Mouse (Mus musculus) brain, embryonic 18.5 days (tissue): ENCODE data around the gene Bcar1.

ENCODE experiments used
- DNase-seq: peaks from one replicate; pipeline ENCODE4 v3.0.0-alpha.2; 2012; ENCODE audit warnings: low read depth, low spot score

Bcar1 gene

DNA sequence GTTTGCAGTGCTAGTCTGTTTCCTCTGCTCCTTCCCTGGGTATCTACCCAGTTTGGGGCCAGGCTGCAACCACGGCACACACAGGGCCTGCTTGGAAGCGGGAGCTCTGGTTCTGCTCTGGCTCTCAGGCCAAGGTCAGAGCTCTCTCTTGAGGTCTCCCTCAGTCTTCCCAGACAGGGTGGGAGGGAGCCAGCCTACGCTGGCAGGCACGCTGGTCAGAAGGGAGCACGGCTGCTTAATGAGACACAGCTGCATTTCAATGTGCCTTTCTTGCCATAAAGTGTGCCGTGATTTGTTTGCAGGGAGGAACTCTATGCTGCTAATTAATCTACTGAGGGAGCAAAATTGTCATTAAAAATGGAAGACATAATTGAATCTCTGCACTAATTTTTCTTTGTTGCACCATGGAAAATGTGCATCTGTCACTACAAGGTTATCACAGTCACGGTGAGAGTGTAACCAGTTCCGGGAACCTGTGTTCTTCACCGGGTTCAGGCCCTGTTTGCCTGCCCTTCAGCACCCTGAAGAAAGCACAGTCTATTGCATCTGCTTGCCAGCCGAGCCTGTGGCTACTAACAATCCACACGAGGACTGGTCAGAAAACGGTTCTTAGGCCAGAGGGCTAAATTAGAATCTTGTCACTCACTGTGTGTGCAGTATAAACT is 26.3 kb upstream of the Bcar1 start:
- DNase-seq = no peak

DNA sequence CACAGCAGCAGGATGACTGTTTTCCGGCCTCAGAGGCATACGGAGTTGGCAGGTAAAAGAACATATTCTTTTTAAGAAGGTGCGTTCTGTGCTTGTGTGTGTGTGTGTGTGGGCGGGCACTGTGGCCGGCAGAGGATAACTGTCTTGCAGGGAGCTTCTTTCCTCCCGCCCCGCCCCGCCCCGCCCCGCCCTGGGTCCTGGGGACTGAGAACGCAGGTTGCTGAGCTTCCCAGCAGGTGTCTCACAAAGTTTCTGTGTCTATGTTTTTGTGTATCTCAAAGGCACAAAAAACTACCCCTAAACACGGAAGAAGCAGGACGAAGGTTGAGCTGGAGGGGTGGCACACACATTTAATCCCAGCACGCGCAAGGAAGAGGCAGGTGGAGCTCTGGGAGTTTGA is 25.7 kb upstream of the Bcar1 start:
- DNase-seq = no peak

DNA sequence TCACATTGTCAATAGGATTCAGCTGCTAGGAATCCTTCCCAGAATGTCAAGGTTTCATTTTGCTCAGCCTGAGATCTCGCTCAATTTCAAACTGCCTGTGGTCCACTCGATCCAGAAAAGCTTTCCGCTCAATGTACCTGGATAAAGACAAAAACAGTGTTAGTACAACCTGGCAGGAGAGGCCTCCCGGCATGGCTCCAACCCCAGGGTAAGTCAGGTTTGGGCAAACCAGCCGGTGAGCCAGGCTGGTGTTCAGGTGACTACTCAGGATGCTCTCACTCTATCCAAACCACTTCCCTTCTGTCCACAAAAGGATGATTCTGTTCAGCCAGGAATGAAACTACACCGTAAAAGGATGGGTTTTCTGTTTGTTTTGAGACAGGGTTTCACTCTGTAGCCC is 25.0 kb upstream of the Bcar1 start:
- no peak for DNase-seq

DNA sequence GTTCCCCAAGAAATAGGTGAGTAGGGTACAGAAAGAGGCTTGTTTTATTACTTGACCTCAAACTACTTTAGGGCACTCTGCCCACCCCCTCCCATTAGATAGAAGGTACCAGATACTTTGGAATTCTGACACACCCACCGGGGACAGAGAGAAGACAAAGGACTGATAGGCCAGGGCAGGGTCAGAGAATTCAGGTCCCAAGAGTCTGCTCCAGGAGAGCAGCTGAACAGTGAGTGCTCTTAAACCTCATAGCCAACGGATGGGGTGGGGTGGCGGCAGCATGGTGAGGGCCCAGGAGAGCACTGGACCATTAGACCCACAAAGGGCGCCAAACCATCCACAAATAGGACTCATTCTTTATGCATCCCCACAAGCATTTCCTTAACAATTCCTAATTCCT is 22.0 kb upstream of the Bcar1 start:
- no peak for DNase-seq

DNA sequence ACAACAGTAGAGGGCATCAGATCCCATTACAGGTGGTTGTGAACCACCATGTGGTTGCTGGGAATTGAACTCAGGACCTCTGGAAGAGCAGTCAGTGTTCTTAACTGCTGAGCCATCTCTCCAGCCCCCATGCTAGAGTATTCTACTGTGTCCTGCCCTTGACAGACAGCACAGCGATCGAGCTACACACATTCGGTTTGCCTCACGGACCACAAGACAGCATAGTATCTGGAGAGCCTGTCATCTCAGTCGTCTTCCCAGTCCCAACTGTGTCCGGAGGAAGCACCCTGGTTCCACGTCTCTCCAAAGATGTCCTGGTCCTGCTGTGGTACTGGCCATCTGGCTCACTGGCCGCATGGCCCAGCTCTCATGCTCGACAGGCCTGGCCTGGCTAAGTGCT is 21.5 kb upstream of the Bcar1 start:
- no peak for DNase-seq

DNA sequence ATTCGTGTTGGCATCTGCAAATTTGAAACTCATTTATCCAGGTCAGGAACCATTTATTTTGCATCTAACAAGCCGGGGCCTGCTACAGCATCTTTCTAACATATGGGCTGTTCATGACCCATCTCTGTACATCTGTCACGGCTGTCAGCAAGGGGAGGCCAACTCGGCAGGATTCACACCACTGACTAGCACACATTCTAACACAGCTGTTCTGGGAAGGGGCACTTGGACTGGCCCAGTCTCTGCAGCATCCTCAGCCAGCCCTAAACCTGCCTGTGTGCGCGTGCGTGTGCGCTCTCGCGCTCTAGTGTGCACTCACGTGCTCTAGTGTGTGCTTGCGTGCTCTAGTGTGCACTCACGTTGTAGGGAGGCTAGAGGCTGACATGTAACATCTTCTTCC is 17.1 kb upstream of the Bcar1 start:
- DNase-seq = no peak

DNA sequence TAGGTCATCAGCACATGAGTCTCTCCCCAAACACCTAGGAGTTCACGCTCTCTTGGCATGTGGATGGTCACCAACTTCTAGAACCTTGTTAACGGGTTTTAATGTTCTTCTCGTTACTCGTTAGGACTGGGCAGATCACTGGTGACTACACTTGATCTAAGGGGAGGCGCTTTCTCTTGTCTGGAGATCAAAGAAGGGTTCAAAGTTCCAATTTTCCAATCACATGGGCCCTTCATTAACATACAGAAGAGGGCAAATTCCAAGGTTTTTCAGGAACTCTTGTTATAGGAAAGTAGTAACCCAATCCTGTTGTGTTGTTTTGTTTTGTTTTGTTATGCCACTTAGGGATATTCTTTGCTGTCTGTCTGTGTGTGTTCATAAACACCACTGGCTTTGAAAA is 15.2 kb upstream of the Bcar1 start:
- DNase-seq = no peak

DNA sequence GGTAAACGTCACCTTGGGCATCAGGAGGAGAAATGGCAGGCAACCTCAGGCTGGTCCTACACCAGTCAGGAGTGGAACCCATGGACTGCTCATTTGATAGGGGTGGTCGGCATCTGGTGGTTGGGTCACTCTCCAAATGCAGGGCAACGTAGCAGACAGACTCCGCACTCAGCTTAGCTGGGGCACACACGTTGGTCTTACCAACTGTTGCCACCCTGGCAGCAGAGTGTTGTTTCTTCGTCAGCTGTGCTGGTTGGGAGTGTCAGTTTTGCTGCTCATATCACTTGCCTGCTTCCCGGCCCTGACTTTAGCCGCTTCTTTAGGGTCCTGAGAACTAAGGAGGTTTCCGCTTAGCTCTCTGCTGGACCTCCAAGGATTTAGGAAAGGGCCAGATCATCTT is 14.0 kb upstream of the Bcar1 start:
- no peak for DNase-seq

DNA sequence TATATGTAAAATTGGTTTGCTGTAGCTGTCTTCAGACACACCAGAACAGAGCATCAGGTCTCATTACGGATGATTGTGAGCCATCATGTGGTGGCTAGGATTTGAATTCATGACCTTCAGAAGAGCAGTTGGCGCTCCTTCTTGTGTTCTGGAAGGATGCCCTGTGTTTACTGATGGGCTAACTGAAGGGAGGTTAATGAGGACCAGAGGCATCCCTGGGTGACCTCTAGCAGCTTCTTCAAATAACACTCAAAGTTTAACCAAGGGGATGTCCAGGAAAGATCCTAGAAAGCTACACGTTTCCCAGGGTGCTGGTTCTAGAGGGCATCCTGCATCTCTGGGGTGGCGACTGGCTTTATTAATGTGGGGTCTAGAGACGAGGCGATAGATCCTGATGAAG is 11.1 kb upstream of the Bcar1 start:
- DNase-seq = no peak

DNA sequence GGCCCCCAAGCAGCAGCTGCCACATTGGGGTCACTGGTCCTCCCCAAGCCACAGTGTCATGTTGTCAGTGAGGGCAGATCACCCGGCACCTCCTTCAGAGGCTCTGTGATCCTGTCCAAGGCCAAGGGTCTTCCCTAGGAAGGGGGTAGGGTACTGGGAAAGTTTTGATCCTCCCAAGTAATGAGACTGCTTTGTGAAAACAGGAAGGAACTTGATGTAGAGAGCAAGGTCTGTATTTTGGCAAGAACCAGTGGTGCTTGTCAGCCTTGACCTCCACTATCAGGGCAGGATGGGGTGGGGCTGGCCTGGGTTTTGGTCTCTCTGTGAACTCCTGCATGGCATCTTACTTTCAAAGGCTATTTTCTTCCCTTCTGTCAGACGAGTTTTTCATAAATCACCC is 10.5 kb upstream of the Bcar1 start:
- DNase-seq = no peak

DNA sequence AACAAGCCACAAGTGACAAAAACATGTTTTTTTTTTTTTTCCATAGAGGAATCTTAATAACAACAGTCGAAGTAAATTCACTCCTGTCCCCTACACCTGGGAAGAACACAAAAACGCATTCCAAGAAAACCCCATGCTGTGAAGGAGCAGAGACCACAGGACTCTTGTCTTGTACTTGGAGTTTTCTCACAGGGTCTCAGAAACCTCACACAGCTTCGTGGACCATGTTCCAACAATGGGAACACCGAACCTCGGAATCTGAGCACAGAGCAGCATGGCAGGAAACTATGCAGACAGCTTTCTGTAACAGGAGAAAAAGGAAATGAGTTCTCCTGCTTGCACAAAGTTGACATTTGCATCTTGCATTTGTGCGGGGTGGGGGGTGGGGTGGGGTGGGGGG is 5.2 kb upstream of the Bcar1 start:
- DNase-seq = no peak

DNA sequence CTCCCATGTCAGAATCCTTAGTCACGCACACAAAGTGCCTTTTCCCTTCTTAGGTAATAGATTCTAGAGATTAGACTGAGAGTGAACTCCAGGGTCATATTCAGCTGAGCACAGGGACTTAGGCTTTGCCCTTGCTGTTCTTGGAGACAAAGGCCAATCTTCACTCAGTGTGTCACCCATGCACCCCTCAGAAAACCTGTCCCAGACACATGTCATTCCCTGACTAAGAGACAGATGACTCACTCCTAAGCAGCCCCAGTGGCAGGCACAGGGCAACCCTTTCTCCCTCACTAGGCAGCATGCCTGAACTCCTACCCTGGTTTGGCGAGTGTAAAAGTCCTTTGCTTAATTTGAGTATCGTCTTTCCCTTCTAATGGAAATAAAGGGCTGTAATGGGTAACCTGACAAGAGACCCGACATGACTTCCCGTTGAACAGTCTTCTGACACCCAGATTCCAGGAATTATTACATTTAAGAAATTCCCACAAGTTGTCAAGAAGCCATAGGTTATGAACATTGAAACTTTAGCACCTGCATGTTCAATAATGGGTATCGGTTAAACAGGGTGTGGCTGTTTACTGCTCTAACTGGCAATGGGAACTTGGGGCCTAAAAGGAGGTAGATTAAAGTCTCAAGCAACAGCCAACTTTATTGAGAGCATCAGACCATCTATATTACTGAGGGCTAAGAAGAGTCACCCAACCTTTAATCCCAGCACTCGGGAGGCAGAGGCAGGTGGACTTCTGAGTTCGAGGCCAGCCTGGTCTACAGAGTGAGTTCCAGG is 4.4 kb upstream of the Bcar1 start:
- no peak for DNase-seq

DNA sequence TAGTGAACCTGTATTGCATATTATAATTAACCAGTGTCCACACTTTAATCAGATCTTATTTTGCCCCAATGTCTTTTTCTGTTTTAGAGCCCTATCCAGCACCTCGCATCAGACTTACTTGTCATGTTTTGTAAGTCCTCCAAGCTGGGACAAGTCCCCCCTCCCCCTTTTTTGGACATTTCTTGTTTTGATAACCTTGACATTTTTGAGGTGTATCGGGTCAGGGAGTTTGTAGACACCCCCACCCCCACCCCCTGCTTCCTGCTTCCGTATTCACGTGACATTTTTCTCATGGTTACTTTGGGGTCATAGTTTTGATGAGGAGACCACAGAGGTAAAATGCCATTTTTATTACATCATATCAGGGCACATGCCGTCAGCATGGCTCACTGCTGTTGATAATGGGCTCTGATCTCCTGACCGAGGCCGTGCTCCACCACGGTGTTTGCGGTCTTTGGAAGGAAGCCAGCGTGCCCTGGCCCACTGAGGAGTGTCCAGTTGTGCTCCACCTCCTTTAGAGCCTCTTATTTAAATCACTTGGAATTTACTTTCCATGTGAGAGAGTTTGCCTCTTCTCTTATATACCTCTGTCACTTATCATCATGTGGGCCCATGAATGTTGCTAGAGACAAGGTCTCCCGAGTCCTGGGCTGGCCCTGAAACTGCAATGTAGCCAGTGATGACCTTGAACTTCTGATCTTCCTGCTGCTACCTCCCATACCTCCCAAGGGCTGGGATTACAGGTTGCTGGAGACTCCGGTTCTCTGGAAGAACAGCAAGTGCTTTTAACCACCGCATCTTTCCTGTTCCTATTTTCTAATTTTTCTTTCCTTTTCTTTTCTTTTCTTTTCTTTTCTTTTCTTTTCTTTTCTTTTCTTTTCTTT is 3.2 kb upstream of the Bcar1 start:
- no peak for DNase-seq

DNA sequence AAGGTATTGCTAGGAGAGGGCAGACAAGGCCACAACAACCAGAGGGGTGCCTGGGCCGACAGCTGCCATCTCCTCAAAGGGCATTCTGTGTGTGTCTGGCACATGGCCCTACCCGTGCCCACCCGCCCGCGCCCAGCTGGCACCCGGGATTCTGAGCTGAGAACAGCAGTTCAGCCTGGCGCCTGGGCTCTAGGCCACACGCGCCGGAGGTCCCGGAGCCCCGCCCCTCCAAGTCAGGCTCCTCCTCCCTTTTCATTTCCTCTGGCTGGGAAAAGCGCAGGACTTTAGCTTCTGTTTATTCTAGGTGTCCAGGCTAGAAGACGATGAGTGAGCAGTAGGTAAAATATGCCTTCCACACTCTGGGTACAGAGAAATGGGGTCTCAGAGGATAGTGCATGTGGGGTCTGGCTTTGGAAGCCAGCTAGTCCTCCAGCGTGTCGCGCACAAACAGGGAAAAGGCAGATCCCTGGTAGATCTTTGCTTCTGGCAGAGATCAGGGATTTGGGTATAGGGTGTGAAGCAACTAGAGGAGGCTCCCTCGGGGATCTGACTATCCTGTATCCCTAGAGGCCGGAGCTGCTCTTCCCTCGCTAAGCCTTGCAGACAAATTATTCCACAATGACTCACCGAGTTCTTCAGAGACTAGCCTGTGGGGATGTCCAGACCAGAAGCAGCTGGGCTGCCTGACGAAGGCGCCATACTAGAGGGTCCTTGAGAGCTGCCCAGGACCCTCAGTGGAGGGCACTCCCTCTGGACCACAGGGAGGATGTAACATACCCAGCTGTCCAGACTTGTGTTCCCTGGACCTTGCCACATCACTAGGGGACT is 2.2 kb upstream of the Bcar1 start:
- no peak for DNase-seq

DNA sequence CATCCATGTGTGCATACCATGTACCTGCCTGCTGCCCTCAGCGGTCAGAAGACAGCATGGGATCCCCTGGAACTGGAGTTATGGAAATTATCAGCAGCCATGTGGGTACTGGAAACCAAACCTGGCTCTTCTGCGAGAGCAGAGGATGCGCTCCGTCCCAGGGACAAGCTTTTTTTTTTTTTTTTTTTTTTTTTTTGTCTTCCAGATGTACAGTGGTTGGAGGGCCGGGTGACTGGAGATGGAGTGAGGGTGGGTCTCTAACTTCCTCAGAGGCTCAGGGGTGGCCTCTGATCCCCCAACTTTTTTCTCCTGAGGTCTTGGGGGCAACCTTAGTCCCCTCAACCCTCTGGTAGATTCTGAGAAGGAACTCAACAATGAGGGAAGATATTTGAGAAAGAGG is 1.5 kb upstream of the Bcar1 start:
- DNase-seq = no peak

DNA sequence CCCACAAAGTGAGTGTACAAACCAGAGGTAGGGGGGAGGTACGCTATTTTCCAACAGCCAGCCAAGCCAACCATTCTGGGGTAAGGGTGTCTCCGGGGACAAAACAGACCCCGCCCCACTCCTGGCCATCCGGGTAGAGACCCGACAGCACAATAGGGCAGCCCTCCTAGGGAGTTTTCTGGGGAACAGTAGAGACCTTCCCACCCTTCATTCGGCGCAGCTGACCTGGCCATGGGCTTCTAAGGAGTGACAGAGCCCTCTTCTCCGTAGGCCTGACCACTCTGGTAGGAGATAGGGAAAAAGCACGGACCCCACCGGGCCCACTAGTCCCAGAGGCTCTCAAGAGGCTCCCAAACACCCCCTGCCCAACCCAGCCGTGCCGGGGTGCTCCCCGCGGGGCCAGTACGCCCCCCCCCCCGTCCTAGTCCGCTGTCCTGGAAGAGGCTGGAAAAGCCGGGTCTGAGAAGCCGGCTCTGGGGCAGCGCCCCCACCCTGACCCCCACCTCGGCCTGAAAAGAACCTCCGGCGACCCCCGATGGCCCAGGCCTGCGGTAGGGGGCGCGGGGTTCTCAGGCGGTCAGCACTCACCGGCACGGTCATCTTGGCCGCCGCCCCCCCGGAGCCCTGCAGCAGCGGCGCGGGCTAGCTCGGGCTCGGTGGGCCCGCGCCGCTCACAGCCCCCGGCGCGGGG is 363 bp downstream of the Bcar1 start:
- DNase-seq = no peak

DNA sequence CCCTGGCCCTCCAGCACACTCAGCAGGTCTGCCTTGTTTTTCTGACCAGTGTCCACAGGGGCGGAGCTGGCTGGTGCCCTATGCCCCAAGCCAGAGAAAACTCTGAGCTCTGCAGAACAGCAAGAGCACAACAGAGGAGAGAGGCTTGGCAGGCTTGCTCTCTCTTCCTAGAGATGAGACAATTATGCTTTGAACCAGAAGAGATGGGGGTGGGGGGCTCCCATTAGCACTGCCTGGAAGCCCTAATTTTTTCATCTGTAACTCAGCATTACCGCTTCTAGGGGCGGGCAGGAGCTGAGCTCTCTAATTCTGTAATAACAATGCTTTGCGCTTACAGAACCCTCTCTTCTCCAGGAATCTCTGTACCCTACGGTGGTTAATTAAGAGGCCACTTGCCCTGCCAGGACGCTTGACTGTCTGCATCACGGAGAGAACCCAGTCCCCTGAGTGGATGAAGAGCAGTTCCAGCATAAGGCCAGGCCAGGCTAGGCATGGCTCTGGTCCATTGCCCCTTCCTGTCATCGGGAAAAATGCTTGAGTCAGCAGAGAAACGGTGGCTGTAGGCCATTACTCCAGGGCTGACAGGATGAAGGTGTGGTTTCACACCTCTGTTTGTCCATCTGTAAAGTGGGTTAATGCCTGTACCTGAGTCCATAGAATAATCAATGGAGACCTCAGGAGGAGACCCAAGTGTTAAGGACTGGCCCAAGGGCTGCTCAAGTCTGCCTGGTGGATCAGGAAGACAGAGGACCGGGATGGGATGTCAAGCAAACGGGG is 1.2 kb downstream of the Bcar1 start:
- DNase-seq = no peak

DNA sequence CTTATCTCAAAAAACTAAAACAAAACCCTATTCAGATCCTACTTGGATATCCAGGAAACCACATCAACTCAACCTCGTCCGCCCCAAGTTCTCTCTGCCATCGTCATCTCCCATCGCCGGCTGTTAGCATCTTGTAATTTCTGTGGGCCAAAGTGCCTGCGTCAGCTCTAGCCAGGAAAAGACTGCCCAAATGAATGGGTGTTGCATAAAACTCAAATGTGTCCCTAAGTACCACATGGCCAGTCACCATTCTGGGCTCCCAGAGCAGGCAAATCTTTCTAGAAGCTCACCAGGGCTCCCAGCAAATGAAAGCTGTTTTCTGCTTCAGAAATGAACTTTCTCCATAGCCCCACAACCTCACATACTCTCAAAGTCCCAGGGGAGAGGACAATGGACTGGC is 2.1 kb downstream of the Bcar1 start:
- DNase-seq = no peak

DNA sequence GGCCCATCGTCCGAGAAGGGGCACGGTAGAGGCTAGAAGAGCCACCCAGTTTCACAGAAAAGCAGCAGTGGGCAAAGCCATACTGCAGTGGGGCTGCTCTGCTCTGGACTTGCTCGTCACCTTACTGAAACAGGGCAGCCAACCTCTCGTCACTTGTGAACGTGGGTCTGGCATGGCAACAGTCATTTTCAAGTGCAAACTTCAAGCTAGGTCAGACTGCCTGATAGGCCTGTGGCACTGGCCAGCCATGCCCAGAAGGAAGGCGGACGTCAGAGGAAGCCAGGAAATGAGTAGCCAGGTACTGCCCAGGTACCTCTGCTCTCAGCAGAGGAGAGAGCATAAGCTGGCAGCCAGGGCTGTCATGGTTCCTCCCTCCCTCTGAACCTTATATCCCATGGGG is 2.6 kb downstream of the Bcar1 start:
- DNase-seq = no peak

DNA sequence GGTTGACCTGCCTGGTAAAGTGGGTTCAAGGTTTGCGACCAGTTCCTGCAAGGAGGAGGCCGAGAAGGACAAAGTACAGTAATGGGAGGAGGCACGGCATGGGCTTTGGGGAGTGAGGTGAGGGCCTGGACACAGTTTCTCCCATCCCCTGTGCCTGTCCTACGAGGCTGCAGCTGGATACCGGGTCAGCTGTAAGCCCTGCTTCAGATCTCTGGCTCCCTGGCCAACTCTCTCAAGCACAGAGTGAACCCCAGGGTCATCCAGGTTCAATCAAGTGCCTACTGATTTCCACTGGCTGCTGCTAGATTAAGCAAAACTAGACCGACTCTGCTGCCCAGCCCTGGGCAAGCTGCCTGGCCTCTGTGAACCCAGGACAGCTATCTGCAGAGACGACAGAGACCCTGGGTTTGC is 3.3 kb downstream of the Bcar1 start:
- no peak for DNase-seq
